Mouse (Mus musculus) testis, adult 2 months (tissue): Measurements from ENCODE around the gene Ccdc185. TPM values are rescaled to one million over a fixed set of nuclear protein-coding genes. Genes with fewer than 3 reads are reported as not detected.

Experiments
- H3K27ac ChIP-seq: fragments of 200-500 bp; 2 replicates; pipeline ENCODE4 v1.5.1; 2012; ENCODE audit warnings: low read depth, low read length; ENCODE audit not compliant: control insufficient read depth, insufficient read depth
- H3K27me3 ChIP-seq: fragments of 200-500 bp; 2 replicates; pipeline ENCODE4 v1.6.1; 2012; ENCODE audit warnings: mild to moderate bottlenecking, low read length, moderate library complexity; ENCODE audit not compliant: control insufficient read depth, insufficient read depth
- H3K36me3 ChIP-seq: fragments of 200-500 bp; 2 replicates; pipeline ENCODE4 v1.6.1; 2012; ENCODE audit warnings: mild to moderate bottlenecking, low read length; ENCODE audit not compliant: control insufficient read depth, insufficient read depth
- H3K4me1 ChIP-seq: fragments of 200-500 bp; 2 replicates; pipeline ENCODE4 v1.6.1; 2012; ENCODE audit warnings: low read length; ENCODE audit not compliant: control insufficient read depth, insufficient read depth
- H3K4me3 ChIP-seq: fragments of 200-500 bp; 2 replicates; pipeline ENCODE4 v1.5.1; 2012; ENCODE audit warnings: low read depth, mild to moderate bottlenecking, low read length, moderate library complexity, mixed read lengths; ENCODE audit not compliant: control insufficient read depth
- CTCF ChIP-seq: fragments of 200-500 bp; IDR thresholded peaks from 2 replicates; pipeline ENCODE4 v1.5.1; 2012; ENCODE audit warnings: low read depth, mild to moderate bottlenecking, inconsistent platforms, low read length, moderate library complexity; ENCODE audit not compliant: control insufficient read depth, insufficient read depth, insufficient replicate concordance
- POLR2A ChIP-seq: fragments of 200-500 bp; IDR thresholded peaks from 2 replicates; pipeline ENCODE4 v1.6.1; 2012; ENCODE audit warnings: low read depth, mild to moderate bottlenecking, inconsistent platforms, low read length, moderate library complexity; ENCODE audit not compliant: control insufficient read depth
- polyA plus RNA-seq: library from polyadenylated mRNA; depleted of rRNA; stranded (reverse); fragments of >200 nt; gene quantifications from 2 replicates; pipeline ENCODE4 v1.2.3, GENCODE M21; 2012

Gene Ccdc185
- polyA plus RNA-seq, 1 experiment = 206 TPM

DNA sequence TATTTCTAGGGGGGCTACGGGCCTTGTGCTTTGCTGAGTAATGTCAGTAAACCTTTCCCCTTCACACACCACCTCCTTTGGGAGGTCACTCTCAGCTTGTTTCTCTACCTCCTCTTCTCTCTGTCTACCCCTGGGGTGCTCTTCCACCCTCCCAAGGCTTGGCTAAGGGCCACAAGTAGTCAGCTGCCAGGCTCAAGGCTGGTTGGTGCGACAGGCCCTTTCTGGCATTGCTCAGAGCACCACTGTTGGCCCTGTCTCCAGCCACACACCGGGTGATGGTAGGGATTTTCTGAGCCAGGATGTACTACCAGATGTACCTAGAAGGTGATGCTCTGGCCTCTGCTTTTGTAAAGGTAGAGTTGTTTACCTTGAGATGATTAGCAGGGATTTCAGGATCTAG lies 35.8 kb upstream of the Ccdc185 start:
- no peaks in the 10 kb centered on the region for H3K4me1 ChIP-seq
- no peak overlapping the region for H3K27ac ChIP-seq
- no peak for TF ChIP-seq POLR2A
- TF ChIP-seq CTCF = no peak
- peak overlapping the region; percentile 67 for H3K4me3 ChIP-seq
- H3K36me3 ChIP-seq = no peaks in the 10 kb centered on the region
- H3K27me3 ChIP-seq = no peaks in the 10 kb centered on the region

DNA sequence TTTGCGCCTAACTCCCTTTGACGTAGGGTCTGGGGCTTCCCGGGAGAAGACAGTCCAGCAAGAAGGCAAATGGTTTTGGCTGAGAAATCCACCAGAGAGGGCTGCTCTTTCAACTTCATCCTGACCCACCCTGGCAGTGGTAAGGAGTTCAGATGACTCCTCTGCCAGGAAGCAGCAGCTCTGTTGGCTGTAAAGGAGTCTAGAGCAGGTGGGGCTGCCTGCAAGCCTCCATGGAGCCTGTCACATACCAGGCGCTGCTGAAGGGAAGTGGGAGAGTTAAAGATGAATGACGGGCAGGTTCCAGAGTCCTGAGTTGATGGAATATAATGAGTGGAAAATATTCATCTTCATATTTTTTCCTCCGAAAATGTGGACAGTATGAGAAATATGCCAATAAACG lies 34.8 kb upstream of the Ccdc185 start:
- H3K4me1 ChIP-seq = peaks cover 4% of the 10 kb centered on the region; the same call in 1 of the 2 replicates
- TF ChIP-seq POLR2A = no peak
- TF ChIP-seq CTCF = no peak
- H3K27ac ChIP-seq = peak overlapping the region; percentile 24; the same call in 1 of the 2 replicates
- no peaks in the 10 kb centered on the region for H3K36me3 ChIP-seq
- H3K27me3 ChIP-seq = no peaks in the 10 kb centered on the region
- peak overlapping the region; percentile 67 for H3K4me3 ChIP-seq

DNA sequence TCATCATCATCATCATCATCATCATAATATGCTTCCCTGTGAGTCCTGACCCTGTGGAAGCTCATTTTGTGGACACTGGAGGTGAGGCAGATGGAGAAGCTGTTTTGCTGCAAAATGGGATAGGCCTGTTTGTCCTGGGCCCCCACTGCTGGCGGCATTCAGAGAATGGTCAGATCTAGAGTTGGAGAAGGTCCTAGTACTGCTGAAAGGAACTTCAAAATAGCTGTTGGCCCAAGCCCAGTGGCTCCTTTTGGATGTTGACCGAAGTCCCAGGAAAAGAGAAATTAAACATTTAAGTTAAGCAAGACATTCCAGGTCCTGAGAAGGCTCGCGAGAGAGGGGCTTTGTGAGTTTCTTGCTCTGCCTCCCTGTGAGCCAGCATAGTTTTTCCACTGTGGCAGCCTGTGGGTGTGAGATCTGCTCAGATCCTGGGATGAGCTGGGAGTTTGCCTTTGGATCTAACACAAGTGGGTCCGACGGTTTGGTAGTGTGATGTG lies 30.1 kb upstream of the Ccdc185 start:
- Histone ChIP-seq H3K4me3 (peak overlapping the region; percentile 31), H3K4me1 (peaks cover 19% of the 10 kb centered on the region), H3K27ac (no peak overlapping the region), H3K36me3 (no peaks in the 10 kb centered on the region), H3K27me3 (no peaks in the 10 kb centered on the region)
- no peak for TF ChIP-seq POLR2A
- TF ChIP-seq CTCF = no peak

DNA sequence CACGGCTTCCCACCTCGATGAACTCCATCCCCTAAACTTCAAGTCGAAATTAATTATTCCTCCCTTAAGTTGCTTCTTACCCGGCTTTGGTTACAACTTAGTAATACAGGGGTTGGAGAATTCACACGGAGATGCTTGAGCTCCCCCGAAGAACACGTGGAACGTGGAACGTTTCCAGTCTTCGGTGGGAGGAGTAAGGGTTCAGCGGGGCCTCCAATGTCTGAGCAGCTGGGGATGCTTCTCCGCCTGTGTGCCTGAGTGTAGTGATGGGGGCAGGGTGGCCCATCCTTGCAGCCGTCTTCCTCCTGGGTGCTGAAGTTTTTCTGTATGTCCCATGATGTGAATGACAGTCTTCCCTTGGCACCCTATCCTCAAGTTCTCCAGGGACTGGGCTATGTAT lies 29.2 kb upstream of the Ccdc185 start:
- Histone ChIP-seq H3K4me1 (peaks cover 19% of the 10 kb centered on the region), H3K27me3 (no peaks in the 10 kb centered on the region), H3K4me3 (peak overlapping the region; percentile 66), H3K27ac (no peak overlapping the region), H3K36me3 (no peaks in the 10 kb centered on the region)
- TF ChIP-seq CTCF = no peak
- no peak for TF ChIP-seq POLR2A

DNA sequence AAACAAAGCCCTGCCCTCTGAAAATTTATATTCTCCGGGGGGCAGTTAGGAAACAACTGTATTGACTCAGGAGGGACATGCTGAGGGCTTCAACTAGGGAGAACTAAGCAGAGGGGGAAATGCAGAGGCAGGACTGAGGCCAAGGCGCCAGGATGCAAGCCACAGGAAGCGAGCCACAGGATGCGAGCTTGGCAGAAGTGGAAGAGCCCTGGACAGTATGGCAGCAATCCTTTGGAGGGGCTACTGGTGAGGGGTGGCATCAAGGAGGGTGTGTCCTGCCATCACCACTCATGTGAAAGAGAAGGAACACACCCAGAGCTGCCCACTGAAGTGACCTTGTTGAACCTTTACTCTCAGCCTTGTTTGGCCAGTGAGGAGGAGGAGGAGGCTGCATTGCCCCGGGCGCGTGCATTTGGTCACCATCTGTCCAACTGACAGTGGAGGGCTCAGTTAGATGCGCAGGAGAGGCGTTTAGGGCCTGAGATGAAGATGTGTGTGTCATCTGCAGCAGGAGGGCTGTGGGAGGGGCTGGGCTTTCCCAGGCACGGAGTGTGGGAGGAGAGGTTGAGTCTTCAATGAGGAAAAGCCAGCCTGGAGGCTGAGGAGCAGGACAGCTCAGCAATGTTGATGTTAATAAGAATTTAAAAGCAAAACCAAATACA lies 27.9 kb upstream of the Ccdc185 start:
- TF ChIP-seq POLR2A (no peak), CTCF (no peak)
- no peak overlapping the region for H3K27ac ChIP-seq
- H3K4me1 ChIP-seq = peaks cover 19% of the 10 kb centered on the region
- H3K4me3 ChIP-seq = no peak overlapping the region
- no peaks in the 10 kb centered on the region for H3K36me3 ChIP-seq
- no peaks in the 10 kb centered on the region for H3K27me3 ChIP-seq

DNA sequence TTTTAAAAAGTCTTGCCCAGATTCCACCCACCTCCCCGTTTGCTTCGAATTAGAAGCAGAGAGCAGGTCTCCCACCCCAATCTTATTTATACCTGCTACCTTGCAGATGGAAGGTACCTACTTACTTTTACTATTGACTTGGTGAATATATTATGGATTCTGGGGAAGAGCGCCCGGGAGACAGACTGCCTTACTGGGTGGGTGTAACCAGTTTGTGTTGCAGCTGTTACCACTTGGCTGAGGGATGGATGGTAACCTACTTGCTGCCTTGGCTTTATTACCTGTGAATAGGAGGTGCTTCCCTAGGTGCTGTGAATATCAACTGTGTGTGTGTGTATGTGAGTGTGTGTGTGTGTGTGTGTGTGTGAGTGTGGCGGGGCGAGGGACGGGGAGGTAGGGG lies 26.6 kb upstream of the Ccdc185 start:
- H3K27ac ChIP-seq = no peak overlapping the region
- no peaks in the 10 kb centered on the region for H3K36me3 ChIP-seq
- TF ChIP-seq CTCF = no peak
- no peak for TF ChIP-seq POLR2A
- H3K27me3 ChIP-seq = no peaks in the 10 kb centered on the region
- H3K4me3 ChIP-seq = no peak overlapping the region
- peaks cover 19% of the 10 kb centered on the region for H3K4me1 ChIP-seq

DNA sequence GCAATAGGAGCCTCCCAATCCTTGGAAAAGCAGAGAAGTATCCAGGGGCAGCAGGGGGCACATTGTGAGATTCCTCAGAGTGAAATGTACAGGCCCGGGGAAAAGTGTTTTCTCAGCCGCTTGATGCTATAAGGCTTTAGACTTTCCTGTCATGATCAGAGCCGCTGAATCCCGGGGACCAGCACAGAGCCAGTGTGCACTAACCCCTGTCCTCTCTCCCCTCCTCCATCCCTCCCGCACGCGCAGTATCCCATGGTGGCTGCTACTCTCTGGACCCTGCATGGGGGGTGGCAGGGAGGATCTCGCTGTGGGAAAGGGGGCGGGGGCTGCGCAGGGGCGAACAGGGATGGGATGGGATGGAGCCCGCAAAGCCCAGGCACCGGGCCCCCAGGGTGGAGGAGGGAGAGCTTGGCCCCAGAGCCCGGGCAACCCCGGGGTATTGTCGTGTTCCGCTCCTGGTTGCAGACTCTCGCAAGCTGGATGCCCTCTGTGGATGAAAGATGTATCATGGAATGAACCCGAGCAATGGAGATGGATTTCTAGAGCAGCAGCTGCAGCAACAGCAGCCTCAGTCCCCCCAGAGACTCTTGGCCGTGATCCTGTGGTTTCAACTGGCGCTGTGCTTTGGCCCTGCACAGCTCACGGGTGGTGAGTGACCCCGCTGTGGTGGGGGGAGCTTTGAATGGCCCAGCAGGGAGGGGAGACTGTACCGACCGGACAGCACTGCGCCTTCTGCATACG lies 15.7 kb upstream of the Ccdc185 start:
- TF ChIP-seq CTCF (no peak), POLR2A (no peak)
- H3K36me3 ChIP-seq = no peaks in the 10 kb centered on the region
- no peak overlapping the region; the same call in 1 of the 2 replicates for H3K4me3 ChIP-seq
- H3K27me3 ChIP-seq = no peaks in the 10 kb centered on the region
- H3K4me1 ChIP-seq = peaks cover 7% of the 10 kb centered on the region
- H3K27ac ChIP-seq = no peak overlapping the region
